Mouse (Mus musculus): ENCODE measurements around the gene Psmb5. TPM values are rescaled to one million over a fixed set of nuclear protein-coding genes. Genes with fewer than 3 reads are reported as not detected.
A peak's percentile ranks its signal among the peaks of the same experiment; 100 is the strongest.
"Not testable (repeated sequence)": the region's sequence is repeated elsewhere in the genome, so short reads cannot be mapped to it uniquely, and the experiment has no call there.

Psmb5 gene
- polyA plus RNA-seq, 1 experiment, result 99.1 TPM

DNA sequence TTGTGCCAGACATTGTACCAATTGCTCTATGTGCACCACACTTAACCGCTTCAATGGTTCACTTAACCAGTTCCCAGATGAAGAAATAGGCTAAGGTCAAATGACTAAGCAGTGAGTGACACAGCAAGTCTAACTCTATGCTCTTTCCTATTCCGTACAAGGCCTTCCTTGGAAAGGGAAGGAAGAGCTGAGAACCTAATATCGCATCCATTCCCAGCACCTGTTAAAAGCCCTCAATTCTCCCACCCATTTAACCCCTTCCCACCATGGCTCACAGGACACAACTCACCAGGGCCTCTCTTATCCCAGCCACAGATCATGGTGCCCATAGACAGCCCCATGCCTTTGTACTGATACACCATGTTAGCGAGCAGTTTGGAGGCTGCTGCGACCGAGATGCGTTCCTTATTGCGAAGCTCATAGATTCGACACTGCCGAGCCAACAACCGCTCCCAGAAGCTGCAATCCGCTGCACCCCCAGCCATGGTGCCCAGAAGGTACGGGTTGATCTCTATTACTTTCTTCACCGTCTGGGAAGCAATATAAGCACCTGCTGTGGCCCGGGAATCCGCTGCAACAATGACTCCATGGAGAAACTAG lies 1.5 kb downstream of the Psmb5 start:
- Histone ChIP-seq H3K27ac (ENCODE audit: insufficient read depth, low read depth, low read length) (no peak overlapping the region), H3K4me1 (ENCODE audit: control insufficient read depth, insufficient read depth, low read length) (peaks cover 6% of the 10 kb centered on the region), H3K4me3 (ENCODE audit: insufficient read depth, low read length) (0 out of 2 replicates have a peak overlapping the region, but pooled peaks have one; percentile 5)
- no peak for TF ChIP-seq POLR2A (IDR thresholded peaks at IDR 0.05; ENCODE audit: borderline replicate concordance, low read depth, low read length)
- TF ChIP-seq CTCF (IDR thresholded peaks at IDR 0.05; ENCODE audit: low read depth, low read length), result no peak

DNA sequence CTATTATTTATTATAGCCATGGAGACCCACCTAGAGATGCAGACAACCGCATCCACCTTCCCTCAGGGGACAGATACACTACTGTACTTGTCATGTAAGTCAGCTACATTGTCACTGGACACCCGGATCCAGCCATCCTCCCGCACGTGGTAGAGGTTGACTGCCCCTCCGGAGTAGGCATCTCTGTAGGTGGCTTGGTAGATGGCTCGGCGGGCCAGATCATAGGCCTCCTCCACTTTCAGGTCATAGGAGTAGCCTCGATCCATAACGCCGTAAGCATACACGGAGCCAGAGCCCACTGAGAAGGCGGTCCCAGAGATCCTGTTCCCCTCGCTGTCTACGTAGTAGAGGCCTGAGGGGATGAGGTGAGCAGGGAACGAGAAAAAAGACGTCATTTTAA lies 3.7 kb downstream of the Psmb5 start:
- H3K27ac ChIP-seq (ENCODE audit: insufficient read depth, low read depth, low read length); H3K4me3 ChIP-seq (ENCODE audit: insufficient read depth, low read length); H3K4me1 ChIP-seq (ENCODE audit: control insufficient read depth, insufficient read depth, low read length): not testable (repeated sequence)

DNA sequence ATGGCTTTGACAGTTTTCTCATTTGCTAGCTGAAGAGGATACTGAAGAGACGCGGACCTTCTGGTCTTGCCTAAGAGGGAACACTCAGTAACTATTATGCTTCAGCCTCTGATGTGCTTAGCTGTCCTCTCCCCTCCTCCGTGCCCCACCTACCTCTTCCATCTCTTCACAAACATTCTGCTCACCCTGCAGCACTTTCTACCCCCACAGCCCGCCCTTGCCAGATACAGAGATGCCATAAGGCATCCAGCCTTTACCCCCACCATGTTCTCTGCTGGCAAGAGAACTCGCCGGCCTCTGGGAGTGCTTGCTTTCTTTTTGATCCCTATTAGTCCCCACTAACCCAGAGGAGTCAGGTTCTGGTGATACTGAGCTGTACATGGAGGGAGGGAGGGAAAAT lies 7.2 kb downstream of the Psmb5 start:
- Histone ChIP-seq H3K4me3 (ENCODE audit: insufficient read depth, low read length) (no peak overlapping the region), H3K4me1 (ENCODE audit: control insufficient read depth, insufficient read depth, low read length) (peaks cover 4% of the 10 kb centered on the region; the same call in 1 of the 2 replicates), H3K27ac (ENCODE audit: insufficient read depth, low read depth, low read length) (no peak overlapping the region)
- TF ChIP-seq POLR2A (IDR thresholded peaks at IDR 0.05; ENCODE audit: borderline replicate concordance, low read depth, low read length) (no peak), CTCF (IDR thresholded peaks at IDR 0.05; ENCODE audit: low read depth, low read length) (no peak)

DNA sequence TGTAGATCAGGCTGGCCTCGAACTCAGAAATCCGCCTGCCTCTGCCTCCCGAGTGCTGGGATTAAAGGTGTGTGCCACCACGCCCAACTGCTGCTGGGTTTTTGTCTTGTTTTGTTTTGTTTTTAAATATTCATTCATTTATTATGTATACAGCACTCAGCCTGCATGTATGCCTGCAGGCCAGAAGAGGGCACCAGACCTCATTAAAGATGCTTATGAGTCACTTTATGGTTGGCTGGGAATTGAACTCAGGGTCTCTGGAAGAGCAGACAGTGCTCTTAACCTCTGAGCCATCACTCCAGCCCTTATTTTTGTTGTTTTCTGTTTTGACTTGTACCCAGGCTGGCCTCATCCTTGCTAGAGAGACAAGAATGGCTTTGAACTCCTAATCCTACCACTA lies 7.9 kb downstream of the Psmb5 start:
- TF ChIP-seq POLR2A (IDR thresholded peaks at IDR 0.05; ENCODE audit: borderline replicate concordance, low read depth, low read length) (no peak), CTCF (IDR thresholded peaks at IDR 0.05; ENCODE audit: low read depth, low read length) (0 out of 2 replicates have a peak, but pooled peaks have one; percentile 31)
- Histone ChIP-seq H3K4me3 (ENCODE audit: insufficient read depth, low read length) (no peak overlapping the region), H3K4me1 (ENCODE audit: control insufficient read depth, insufficient read depth, low read length) (peaks cover 6% of the 10 kb centered on the region), H3K27ac (ENCODE audit: insufficient read depth, low read depth, low read length) (no peak overlapping the region)

DNA sequence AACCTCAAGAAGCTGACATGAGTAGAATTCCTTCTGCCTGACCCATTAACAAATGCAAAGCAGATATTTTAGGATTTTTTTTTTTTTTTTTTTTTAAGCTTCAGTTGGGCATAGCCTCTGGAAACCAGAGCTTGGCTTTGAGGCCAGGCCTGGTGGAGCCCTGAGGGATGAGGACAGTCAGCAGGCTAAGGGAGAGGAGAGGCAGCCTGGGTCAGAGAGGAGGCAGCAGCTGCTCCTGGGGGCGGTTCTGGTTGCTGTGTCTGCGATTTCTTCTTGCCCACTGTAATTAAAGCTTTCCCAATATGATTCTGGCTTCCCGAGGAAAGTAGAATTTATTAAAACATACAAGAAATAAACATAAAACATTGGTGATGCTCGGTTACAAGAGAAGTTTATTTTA lies 8.6 kb downstream of the Psmb5 start:
- no peak overlapping the region for H3K4me3 ChIP-seq (ENCODE audit: insufficient read depth, low read length)
- no peak overlapping the region for H3K27ac ChIP-seq (ENCODE audit: insufficient read depth, low read depth, low read length)
- H3K4me1 ChIP-seq (ENCODE audit: control insufficient read depth, insufficient read depth, low read length), result peaks cover 6% of the 10 kb centered on the region
- TF ChIP-seq POLR2A (IDR thresholded peaks at IDR 0.05; ENCODE audit: borderline replicate concordance, low read depth, low read length), result no peak
- no peak for TF ChIP-seq CTCF (IDR thresholded peaks at IDR 0.05; ENCODE audit: low read depth, low read length)

DNA sequence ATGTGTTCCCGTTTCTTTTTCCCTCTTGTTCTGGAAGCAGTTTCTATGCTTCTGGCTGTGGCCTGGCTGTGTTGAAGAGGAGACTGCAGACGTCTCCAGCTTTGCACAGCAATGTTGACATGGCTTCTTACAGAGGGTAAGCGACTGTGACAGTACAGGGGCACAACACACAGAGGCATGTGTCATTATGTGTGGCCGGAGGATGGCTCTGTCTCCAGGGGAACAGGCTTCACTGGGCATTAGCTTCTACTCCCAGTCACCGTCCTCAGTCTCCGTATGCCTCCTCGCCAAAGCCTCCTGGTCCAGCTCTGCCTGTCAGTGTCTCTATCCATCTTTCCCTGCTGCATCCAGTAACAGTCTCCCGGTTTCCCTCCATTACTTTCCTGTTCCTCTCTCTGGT lies 10.6 kb downstream of the Psmb5 start:
- H3K27ac ChIP-seq (ENCODE audit: insufficient read depth, low read depth, low read length), result no peak overlapping the region
- TF ChIP-seq POLR2A (IDR thresholded peaks at IDR 0.05; ENCODE audit: borderline replicate concordance, low read depth, low read length) (no peak), CTCF (IDR thresholded peaks at IDR 0.05; ENCODE audit: low read depth, low read length) (no peak)
- peaks cover 11% of the 10 kb centered on the region for H3K4me1 ChIP-seq (ENCODE audit: control insufficient read depth, insufficient read depth, low read length)
- H3K4me3 ChIP-seq (ENCODE audit: insufficient read depth, low read length), result no peak overlapping the region

DNA sequence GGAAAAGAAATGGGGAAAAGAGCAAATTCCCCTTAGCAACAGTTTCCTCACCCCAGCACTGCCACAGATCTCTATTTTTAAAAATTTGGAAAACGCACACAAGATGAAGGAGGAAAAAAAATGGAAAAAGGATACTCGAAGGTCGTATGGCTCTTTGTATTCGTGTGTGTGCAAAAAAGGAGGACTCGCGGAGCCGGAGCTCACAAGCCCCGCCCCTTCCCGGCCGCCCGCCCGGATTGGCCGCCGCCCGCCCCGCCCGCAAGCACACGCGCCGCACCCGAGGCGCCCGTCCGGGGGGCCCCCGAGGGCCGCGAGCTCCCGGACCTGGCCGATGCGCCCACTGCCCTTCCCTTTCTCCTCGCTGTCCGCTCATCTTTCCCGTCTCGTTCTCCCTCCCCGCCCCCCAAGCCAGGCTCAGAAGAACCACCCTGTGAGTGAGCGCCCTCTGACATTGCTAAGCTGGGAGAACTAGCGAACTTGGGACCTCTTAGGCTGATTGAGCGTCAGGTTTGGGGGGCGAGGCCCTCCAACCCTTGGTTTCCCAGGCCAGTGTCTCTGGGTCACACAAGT lies 12.0 kb downstream of the Psmb5 start, which contains the start of gene 4931414P19Rik:
4931414P19Rik (minus strand) TSS at position 242 of the 570 bp plus-strand sequence.
- peaks cover 13% of the 10 kb centered on the region for H3K4me1 ChIP-seq (ENCODE audit: control insufficient read depth, insufficient read depth, low read length)
- H3K27ac ChIP-seq (ENCODE audit: insufficient read depth, low read depth, low read length), result peak within 1 kb of the TSS; percentile 13; the same call in 1 of the 2 replicates
- H3K4me3 ChIP-seq (ENCODE audit: insufficient read depth, low read length), result peak within 1 kb of the TSS; percentile 61
- TF ChIP-seq CTCF (IDR thresholded peaks at IDR 0.05; ENCODE audit: low read depth, low read length) (no peak), POLR2A (IDR thresholded peaks at IDR 0.05; ENCODE audit: borderline replicate concordance, low read depth, low read length) (no peak)

DNA sequence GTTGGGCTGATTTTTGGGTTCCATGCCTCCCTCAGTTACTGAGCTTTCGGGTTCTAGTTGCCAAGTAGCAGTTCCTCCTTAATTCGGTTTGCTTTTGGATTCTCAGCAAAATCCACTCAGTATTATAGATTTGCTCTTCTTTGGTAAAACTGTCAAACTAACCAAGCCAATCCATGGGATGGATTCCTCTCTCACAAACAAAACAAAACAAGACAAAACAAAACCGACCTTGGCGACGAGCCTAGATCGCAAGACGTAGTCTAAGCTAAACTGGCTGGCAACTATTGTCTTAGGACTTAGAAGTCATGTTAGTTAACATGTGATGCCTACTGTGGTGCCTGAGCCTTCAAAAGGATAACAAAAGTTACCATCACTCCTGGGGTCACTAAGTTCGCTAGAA lies 14.1 kb downstream of the Psmb5 start:
- Histone ChIP-seq H3K4me3 (ENCODE audit: insufficient read depth, low read length) (peak overlapping the region; percentile 59), H3K27ac (ENCODE audit: insufficient read depth, low read depth, low read length) (peak overlapping the region; percentile 84), H3K4me1 (ENCODE audit: control insufficient read depth, insufficient read depth, low read length) (peaks cover 13% of the 10 kb centered on the region)
- TF ChIP-seq CTCF (IDR thresholded peaks at IDR 0.05; ENCODE audit: low read depth, low read length) (no peak), POLR2A (IDR thresholded peaks at IDR 0.05; ENCODE audit: borderline replicate concordance, low read depth, low read length) (no peak)

DNA sequence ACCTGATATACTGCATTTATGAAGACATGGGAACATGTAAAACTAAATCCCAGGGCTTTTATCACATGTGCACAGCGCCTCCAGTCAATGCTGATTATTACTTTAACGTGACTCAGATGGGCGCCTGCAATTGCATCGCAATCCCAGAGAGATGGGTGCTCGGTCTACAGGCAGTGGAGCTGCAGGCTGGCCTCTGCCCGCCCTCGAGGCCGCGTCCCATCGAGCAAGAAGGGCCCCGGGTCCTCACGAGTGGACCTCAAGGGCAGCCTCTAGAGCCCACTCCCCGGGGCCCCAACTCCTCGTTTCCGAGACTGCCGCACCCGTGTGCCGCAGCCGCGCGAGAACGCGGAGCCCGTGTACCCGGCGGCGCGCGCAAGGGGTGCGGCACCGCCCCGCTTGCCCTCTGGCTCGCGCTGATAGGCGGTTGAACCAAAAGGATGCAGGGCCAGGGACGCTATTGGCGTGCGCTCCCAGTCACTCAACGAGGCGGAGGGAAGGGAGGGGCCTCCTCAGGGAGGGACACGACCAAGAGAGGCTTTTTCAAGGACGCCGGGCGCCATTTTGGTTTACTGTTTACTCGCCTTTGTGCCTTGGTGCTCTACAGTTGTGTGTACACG lies 14.7 kb downstream of the Psmb5 start:
- Histone ChIP-seq H3K4me3 (ENCODE audit: insufficient read depth, low read length) (peak overlapping the region; percentile 81), H3K4me1 (ENCODE audit: control insufficient read depth, insufficient read depth, low read length) (peaks cover 13% of the 10 kb centered on the region), H3K27ac (ENCODE audit: insufficient read depth, low read depth, low read length) (peak overlapping the region; percentile 84)
- TF ChIP-seq CTCF (IDR thresholded peaks at IDR 0.05; ENCODE audit: low read depth, low read length) (no peak), POLR2A (IDR thresholded peaks at IDR 0.05; ENCODE audit: borderline replicate concordance, low read depth, low read length) (no peak)

DNA sequence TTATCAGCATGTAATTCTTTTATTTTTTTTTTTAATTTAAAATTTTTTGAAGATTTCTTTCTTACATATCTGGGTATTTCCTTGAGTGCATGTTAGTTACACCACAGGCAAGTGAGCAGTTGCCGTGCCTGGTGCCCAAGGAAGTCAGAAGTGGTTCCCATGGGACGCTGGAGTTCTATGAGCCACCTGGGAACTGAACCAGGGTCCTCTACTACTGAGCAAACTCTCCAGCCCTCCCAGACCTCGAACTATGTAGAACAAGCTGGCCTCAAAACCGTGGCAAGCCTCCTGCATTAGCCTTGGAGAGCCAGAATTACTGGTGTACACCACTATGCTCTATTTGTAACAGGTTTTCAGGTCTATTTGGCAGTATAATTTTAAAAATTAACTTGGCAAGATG lies 15.2 kb downstream of the Psmb5 start:
- Histone ChIP-seq H3K4me1 (ENCODE audit: control insufficient read depth, insufficient read depth, low read length) (peaks cover 13% of the 10 kb centered on the region), H3K27ac (ENCODE audit: insufficient read depth, low read depth, low read length) (no peak overlapping the region; the same call in 1 of the 2 replicates), H3K4me3 (ENCODE audit: insufficient read depth, low read length) (no peak overlapping the region)
- TF ChIP-seq POLR2A (IDR thresholded peaks at IDR 0.05; ENCODE audit: borderline replicate concordance, low read depth, low read length) (no peak), CTCF (IDR thresholded peaks at IDR 0.05; ENCODE audit: low read depth, low read length) (no peak)
